Mouse (Mus musculus) CD4-positive naive resting alpha-beta T cell, adult 57 days (primary cell): Measurements from ENCODE around the gene Gm20219. TPM values are rescaled to one million over a fixed set of nuclear protein-coding genes. Genes with fewer than 3 reads are reported as not detected.

Source experiments
- total RNA-seq: library from RNA; stranded (reverse); gene quantifications from one replicate; pipeline ENCODE4 v1.2.4, GENCODE M21; 2023

The Gm20219 gene
- 12.2 TPM for total RNA-seq

DNA sequence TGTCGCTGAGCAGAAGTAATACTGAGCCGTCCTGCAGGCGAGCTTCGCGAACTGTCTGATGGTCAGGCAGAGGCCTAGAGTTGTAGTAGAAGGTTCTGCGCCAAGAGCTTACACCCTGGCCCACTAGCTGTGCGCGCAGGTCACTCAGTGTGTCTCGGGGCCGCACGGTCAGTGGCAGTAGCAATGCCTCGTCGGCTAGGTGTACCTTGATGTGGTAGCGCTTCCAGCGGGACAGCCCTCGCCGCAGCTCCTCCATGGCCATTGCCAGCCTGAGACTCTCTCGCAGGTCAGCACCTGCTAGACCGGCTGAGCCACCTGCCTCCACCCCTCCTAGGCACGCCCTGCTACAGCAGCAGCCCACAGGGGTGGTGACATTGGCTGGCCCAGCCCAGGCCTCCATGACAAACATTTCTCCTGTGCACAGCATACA, at the start of gene Gm20219:
Gene Gm20219 (minus strand): TSS at position 266 of the 430 bp plus-strand sequence.

GRCm38 (mm10) chr17:56584257-56585130, 30.3 kb upstream of the Gm20219 start, which contains the start of the genes Safb2 and Safb:
Safb2 (minus strand) TSS chr17:56584585.
Safb (plus strand) TSS chr17:56584825.

GRCm38 (mm10) chr17:56512310-56512709, 41.9 kb downstream of the Gm20219 start, which contains the start of gene Znrf4:
Znrf4 (minus strand) TSS chr17:56512431.

Other genes starting within 250 kb of the Gm20219 start
- 77.4 TPM for gene Kdm4b, start 228.3 kb downstream of the Gm20219 start, total RNA-seq
- 11.4 TPM for gene Ptprs, start 77.9 kb downstream of the Gm20219 start, total RNA-seq
- gene Znrf4, start 42.0 kb downstream of the Gm20219 start, total RNA-seq = not detected
- 425 TPM for gene Safb2, start 30.2 kb upstream of the Gm20219 start, total RNA-seq
- 300 TPM for gene Safb, start 30.4 kb upstream of the Gm20219 start, total RNA-seq
- 94.2 TPM for gene 2410015M20Rik, start 55.4 kb upstream of the Gm20219 start, total RNA-seq
- gene Rpl36, start 59.0 kb upstream of the Gm20219 start, total RNA-seq = 1,819 TPM
- 51.3 TPM for gene Lonp1, start 72.5 kb upstream of the Gm20219 start, total RNA-seq
- 0.59 TPM for gene Catsperd, start 73.8 kb upstream of the Gm20219 start, total RNA-seq
- 111 TPM for gene Ranbp3, start 118.9 kb upstream of the Gm20219 start, total RNA-seq
- 64.4 TPM for gene Ndufa11, start 163.4 kb upstream of the Gm20219 start, total RNA-seq
- 10.4 TPM for gene Vmac, start 163.6 kb upstream of the Gm20219 start, total RNA-seq
- gene Nrtn, start 203.1 kb upstream of the Gm20219 start, total RNA-seq = not detected
- 60.2 TPM for gene Dus3l, start 210.4 kb upstream of the Gm20219 start, total RNA-seq
- 1.5 TPM for gene Prr22, start 215.9 kb upstream of the Gm20219 start, total RNA-seq